Mouse (Mus musculus): ENCODE measurements at regions not wholly inside any gene's neighbourhood (a gene's known extent, or its start where the extent isn't known, plus 50 kb on each side); places are given as distances from the start of the nearest gene placed in this dataset.
"Not testable (repeated sequence)": the region's sequence is repeated elsewhere in the genome, so short reads cannot be mapped to it uniquely, and the experiment has no call there.

GRCm38 (mm10) chr14:83861736-83862135, 581.6 kb upstream of the Pcdh17 start:
- no peak for DNase-seq

DNA sequence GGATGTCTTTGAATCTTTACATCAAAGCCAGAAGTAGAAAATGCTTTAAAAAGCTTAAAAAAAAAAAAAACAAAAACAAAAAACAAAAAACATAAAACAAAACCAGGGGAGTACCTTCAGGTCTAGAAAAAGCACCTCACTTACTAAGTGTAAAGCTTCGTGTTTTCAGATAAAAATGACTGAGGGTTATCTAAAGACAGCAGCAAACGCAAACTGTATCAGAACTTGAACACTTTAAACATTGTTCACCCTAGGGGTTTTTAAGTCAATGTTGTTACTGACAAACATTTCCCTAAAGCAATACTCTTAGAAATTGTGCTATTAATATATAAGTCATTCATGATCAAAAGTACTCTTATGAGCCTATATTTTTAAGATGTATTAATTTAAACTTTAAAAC, 580.7 kb upstream of the Pcdh17 start:
- no peak for DNase-seq

DNA sequence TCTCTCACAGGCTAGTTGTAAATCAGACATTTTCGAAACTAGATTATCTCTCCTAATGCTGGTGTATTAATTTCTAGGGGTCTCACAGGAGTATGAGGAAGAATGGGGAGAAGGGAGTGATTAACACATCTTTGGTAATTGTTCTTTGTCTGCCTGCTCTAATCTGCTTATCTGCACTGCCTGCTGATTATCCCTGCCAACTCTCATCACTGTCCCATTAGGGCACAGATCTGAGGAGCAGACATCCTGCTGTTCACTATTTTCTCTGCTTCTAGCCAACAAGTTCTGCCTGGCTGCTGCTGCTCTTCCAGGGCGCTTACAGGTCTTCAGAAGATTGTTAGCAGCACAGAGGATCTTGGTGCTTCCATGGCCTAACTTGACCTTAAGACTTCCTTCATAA, 557.0 kb upstream of the Pcdh17 start:
- DNase-seq = no peak

GRCm38 (mm10) chr14:83900711-83901110, 542.7 kb upstream of the Pcdh17 start:
- not testable (repeated sequence) for DNase-seq

DNA sequence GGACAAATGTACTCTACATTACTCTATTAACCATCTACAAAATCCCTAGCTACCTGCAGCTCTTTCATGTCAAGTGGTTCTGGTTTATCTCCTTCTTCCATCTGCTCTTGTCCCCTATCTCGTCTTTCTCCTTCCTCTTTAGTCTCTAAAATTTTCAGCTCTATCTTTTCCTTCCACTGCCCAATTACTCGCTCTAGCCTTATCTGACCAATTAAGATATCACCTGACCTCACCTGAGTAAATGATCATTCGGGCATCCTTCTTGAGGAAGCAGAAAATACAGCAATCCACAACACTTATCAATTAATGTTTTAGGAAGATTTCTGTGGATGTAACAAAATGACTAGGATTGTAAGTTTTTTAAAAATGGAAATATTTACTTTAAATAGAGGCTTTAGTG, 500.3 kb upstream of the Pcdh17 start:
- no peak for DNase-seq

DNA sequence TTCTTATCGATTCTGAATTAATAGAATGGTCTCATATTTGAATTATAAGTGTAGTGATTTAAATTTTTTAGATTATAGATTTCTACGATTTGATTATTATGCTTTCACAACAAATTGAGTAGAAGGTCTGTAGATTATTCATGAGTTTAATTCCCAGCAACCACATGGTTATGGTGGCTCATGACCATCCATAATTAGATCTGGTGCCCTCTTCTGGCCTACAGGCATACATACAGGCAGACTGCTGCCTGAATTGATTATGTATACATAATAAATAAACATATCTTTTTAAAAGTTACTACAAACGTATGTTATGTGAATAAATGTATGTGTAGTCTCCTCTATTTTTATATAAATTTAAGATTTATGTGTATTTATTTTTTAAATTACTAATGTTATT, 499.2 kb upstream of the Pcdh17 start:
- no peak for DNase-seq

DNA sequence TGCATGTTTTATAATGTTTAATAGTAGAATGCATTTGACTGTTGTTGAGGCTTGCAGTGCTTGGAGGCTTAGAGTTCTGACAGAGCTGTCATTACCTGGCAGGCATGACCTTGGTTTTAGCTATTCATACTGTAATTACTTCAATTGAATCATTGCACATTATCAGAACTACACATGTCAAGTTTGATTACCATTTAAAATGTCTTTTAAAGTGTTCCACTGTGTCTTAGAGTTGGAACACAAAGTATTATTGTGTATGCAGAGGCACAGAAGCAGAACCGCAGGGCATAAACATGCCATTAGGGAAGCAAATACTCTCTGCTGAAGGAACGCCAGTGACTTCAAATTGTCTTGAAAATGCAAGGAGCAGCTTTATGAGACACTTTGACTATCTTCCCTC, 493.7 kb upstream of the Pcdh17 start:
- DNase-seq = no peak

DNA sequence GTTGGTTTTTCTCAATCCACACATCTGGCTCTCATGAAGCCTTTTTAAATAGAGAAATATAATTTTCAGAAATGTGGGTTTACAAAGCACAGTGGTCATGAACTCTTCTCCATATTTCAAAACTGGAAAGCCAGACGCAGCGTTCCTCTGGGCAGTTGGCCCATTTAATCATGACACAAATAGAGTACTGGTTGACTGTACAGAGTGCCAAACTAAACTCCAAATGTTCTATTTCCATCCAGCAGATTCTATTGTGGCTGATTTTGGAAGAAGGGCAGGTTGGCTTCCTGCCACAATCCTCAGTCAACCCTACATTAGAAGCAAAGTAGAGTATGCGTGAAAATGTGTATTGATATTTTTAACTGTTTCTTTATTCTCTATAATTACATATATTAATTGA, 484.3 kb upstream of the Pcdh17 start:
- DNase-seq = peak; percentile 53

GRCm38 (mm10) chr14:83983566-83983965, 459.8 kb upstream of the Pcdh17 start:
- DNase-seq = no peak
